In the genomic region with DNA sequence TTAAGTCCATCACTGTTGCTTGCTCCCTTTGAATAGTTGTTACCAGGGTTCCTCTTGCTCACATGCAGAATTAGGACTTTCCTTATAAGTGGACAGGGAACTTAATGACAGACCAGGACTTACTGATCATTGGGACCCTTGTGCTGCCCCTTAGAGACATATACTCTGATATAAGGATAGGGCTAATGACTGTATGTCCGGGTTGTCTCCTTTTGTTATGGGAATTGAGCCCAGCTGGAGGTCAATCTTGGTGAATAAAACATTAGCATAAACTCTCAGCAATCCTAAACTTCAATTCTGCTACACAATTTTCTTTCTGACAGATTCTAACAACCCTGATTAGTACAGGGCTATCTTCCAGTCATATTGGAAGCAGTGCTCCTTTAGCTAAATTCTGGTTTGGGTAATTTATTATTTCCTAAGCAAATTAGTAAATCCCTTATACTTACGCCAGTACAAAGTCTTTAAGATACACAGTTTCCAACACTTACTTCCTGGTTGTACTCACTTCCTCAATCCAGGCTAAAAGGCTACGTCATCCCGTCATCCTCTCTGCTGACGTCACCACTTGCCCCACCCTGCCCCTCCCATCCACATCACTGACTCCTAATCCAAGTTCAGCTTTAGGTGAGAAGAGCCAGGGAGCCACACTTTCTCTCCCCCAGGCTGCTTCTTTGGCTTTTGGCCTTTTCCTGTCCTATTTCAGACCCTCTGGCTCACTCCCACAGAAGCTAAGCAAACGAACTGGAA, we compare ENCODE assay signal across 10 mouse cellular contexts. TPM values are rescaled to one million over a fixed set of nuclear protein-coding genes. Genes with fewer than 3 reads are reported as not detected.
DNase-seq lines count a peak whose midpoint lies in the region; ATAC-seq and TF ChIP-seq lines count a peak whose summit lies in the region.
"Had no signal": no experiment of that assay in that cellular context is flagged by ENCODE, and none has a peak within 500 bp of the region (broad histone marks: within the 10 kb centered on the region; RNA-seq: fewer than 3 reads in every experiment).

No protein-coding gene starts in this region.

- H3K27ac ChIP-seq in embryonic facial prominence, embryonic 11.5 days (replicated peaks; ENCODE audit: low read depth, low read length): no peak overlapping the region
- peak overlapping the region; percentile 39; the same call in 1 of the 2 replicates for H3K27ac ChIP-seq in liver, postnatal 0 days (ENCODE audit: low read depth)
- H3K27ac ChIP-seq: embryonic facial prominence, embryonic 12.5 days had no signal

- 0 out of 2 replicates have a peak, but pooled peaks have one; percentile 38 for TF ChIP-seq EP300 in liver, postnatal 0 days (IDR thresholded peaks at IDR 0.05; ENCODE audit: low read depth)

- H3K9me3 ChIP-seq in embryonic facial prominence, embryonic 11.5 days (replicated peaks; ENCODE audit: control insufficient read depth, low read length): no peaks in the 10 kb centered on the region
- H3K9me3 ChIP-seq in liver, postnatal 0 days (ENCODE audit: low read length): no peaks in the 10 kb centered on the region
- H3K9me3 ChIP-seq: embryonic facial prominence, embryonic 12.5 days had no signal

- TF ChIP-seq CTCF in liver, postnatal 0 days (IDR thresholded peaks at IDR 0.05; ENCODE audit: low read depth): no peak

- no peak overlapping the region for H3K9ac ChIP-seq in embryonic facial prominence, embryonic 11.5 days (replicated peaks; ENCODE audit: low read length)
- H3K9ac ChIP-seq in liver, postnatal 0 days (replicated peaks): no peak overlapping the region
- H3K9ac ChIP-seq: embryonic facial prominence, embryonic 12.5 days had no signal

- peak; percentile 55 for DNase-seq in embryo, embryonic 10 days (ENCODE audit: low spot score)
- no peak for DNase-seq in embryo, embryonic 9.5 days (ENCODE audit: extremely low spot score)
- peak; percentile 96 for DNase-seq in 416B (ENCODE audit: low read depth)
- DNase-seq in embryonic facial prominence, embryonic 11.5 days (ENCODE audit: low spot score): peak; percentile 40
- DNase-seq in liver, postnatal 0 days: peak; percentile 85
- no peak for DNase-seq in right cerebral cortex, postnatal 25 days
- no peak for DNase-seq in left cerebral cortex, adult 18-20 months (ENCODE audit: low spot score in 2 of 2)
- DNase-seq in adrenal gland, adult 2 months: no peak
- DNase-seq: retina, postnatal 1 day had no signal

- no peak for ATAC-seq in embryonic facial prominence, embryonic 11.5 days (replicated peaks; ENCODE audit: insufficient number of reproducible peaks, low FRiP score, low TSS enrichment, low read depth)
- peak; percentile 44; the same call in 1 of the 2 replicates for ATAC-seq in liver, postnatal 0 days

- no peaks in the 10 kb centered on the region for H3K4me1 ChIP-seq in embryonic facial prominence, embryonic 11.5 days (ENCODE audit: control insufficient read depth, insufficient read depth, low read length)
- peaks cover 37% of the 10 kb centered on the region for H3K4me1 ChIP-seq in liver, postnatal 0 days (ENCODE audit: insufficient read depth)
- H3K4me1 ChIP-seq: embryonic facial prominence, embryonic 12.5 days had no signal

- no peaks in the 10 kb centered on the region; the same call in 1 of the 2 replicates for H3K27me3 ChIP-seq in embryonic facial prominence, embryonic 11.5 days (ENCODE audit: control insufficient read depth, insufficient read depth, low read length)
- no peaks in the 10 kb centered on the region for H3K27me3 ChIP-seq in liver, postnatal 0 days (ENCODE audit: insufficient read depth, low read length)
- H3K27me3 ChIP-seq: embryonic facial prominence, embryonic 12.5 days had no signal

- H3K36me3 ChIP-seq in embryonic facial prominence, embryonic 11.5 days (replicated peaks; ENCODE audit: control insufficient read depth, insufficient read depth, low read depth, low read length): no peaks in the 10 kb centered on the region
- no peaks in the 10 kb centered on the region for H3K36me3 ChIP-seq in liver, postnatal 0 days (replicated peaks; ENCODE audit: insufficient read depth, low read length)
- H3K36me3 ChIP-seq: embryonic facial prominence, embryonic 12.5 days had no signal

- WGBS in embryonic facial prominence, embryonic 11.5 days: 37% methylated on average over 6 of the region's 6 CpGs
- WGBS in liver, postnatal 0 days (ENCODE audit: insufficient replicate concordance): 23% methylated on average over 6 of the region's 6 CpGs

- H3K4me3 ChIP-seq in embryonic facial prominence, embryonic 11.5 days (ENCODE audit: low read depth, low read length): no peak overlapping the region
- H3K4me3 ChIP-seq in liver, postnatal 0 days (ENCODE audit: low read depth, low read length): no peak overlapping the region; the same call in 1 of the 2 replicates
- H3K4me3 ChIP-seq: embryonic facial prominence, embryonic 12.5 days had no signal

- no peak overlapping the region for H3K4me2 ChIP-seq in embryonic facial prominence, embryonic 11.5 days (ENCODE audit: low read depth, low read length)
- peak overlapping the region; percentile 49 for H3K4me2 ChIP-seq in liver, postnatal 0 days (ENCODE audit: low read depth, low read length)
- H3K4me2 ChIP-seq: embryonic facial prominence, embryonic 12.5 days had no signal

RNA-seq across cellular contexts. Expression of a gene that starts 23.4 kb away (rescaled TPM):
- 133 and 138 TPM in 2 replicates for polyA plus RNA-seq in embryonic facial prominence, embryonic 11.5 days (2014; fragmentation: Nextera tagmentation; extraction: Ambion mirVana)
- 34.4 and 35.0 TPM in 2 replicates for polyA plus RNA-seq in liver, postnatal 0 days (2015; fragmentation: Nextera tagmentation; extraction: Ambion mirVana)
- 100 to 1,000 TPM; 150 to 155 TPM for total RNA-seq in left cerebral cortex, adult 18-20 months (2021)
- 100 to 1,000 TPM; 166 to 170 TPM for total RNA-seq in adrenal gland, adult 2 months (2021)
- 132 and 156 TPM in 2 replicates for polyA plus RNA-seq in adrenal gland, adult 2 months (2012; rRNA removed)

RNA-seq across cellular contexts. Expression of a gene that starts 24.0 kb away (rescaled TPM):
- 25.4 and 27.5 TPM in 2 replicates for polyA plus RNA-seq in embryonic facial prominence, embryonic 11.5 days (2014; fragmentation: Nextera tagmentation; extraction: Ambion mirVana)
- 13.4 and 14.2 TPM in 2 replicates for polyA plus RNA-seq in liver, postnatal 0 days (2015; fragmentation: Nextera tagmentation; extraction: Ambion mirVana)
- total RNA-seq in left cerebral cortex, adult 18-20 months (2021): 10 to 100 TPM; 60.7 to 61.5 TPM
- 10 to 100 TPM; 33.5 to 67.7 TPM for total RNA-seq in adrenal gland, adult 2 months (2021)
- polyA plus RNA-seq in adrenal gland, adult 2 months (2012; rRNA removed): 80.9 and 86.9 TPM in 2 replicates

Comparison
In these comparisons a context has a peak if more than half of its experiments do, and no peak if none do; other contexts are left out.
1. DNase-seq: peak in embryo, embryonic 10 days (single experiment), 416B (single experiment), embryonic facial prominence, embryonic 11.5 days (single experiment) and liver, postnatal 0 days (single experiment); none in embryo, embryonic 9.5 days (single experiment), right cerebral cortex, postnatal 25 days (single experiment), left cerebral cortex, adult 18-20 months (0 of 2) and adrenal gland, adult 2 months (single experiment).